Mouse (Mus musculus) Patski (cell line): ENCODE results near the gene Gm49416. TPM values are rescaled to one million over a fixed set of nuclear protein-coding genes. Genes with fewer than 3 reads are reported as not detected.

Experiments used
- ATAC-seq: fragments of 100-300 bp; one replicate; pipeline ENCODE4 v1.8.0; 2021
- CTCF ChIA-PET: fragments of 350-600 bp; sonication (Branson Sonifier 250); formaldehyde crosslinking; loops from one replicate; lab custom pipeline; 2022; ENCODE audit warnings: inconsistent platforms; lab: Charles Lee
- POLR2A ChIA-PET: fragments of 350-600 bp; sonication (Branson Sonifier 250); formaldehyde crosslinking; loops from one replicate; lab custom pipeline; 2022; ENCODE audit warnings: antibody characterized with exemption, inconsistent platforms; lab: Charles Lee
- DNase-seq: peaks from one replicate; pipeline ENCODE4 v3.0.0-alpha.2; 2011; ENCODE audit warnings: low read depth, low spot score
- H3K27me3 ChIP-seq: fragments of 371-371 bp; one replicate; pipeline ENCODE4 v1.5.1; 2021
- CTCF ChIP-seq: fragments of 100-300 bp; IDR thresholded peaks from one replicate; pipeline ENCODE4 v1.5.1; 2021
- in situ Hi-C: fragments of 300-500 bp; cut with MboI; formaldehyde crosslinking; loops from 3 replicates; pipeline ENCODE4 v1.11.1; 2018; ENCODE audit warnings: low pct_unique_long_range_greater_than_20kb, mixed read lengths
- polyA plus RNA-seq: library from polyadenylated mRNA; unstranded; gene quantifications from one replicate; pipeline ENCODE4 v1.2.3, GENCODE M21; 2021

Gm49416 gene
- polyA plus RNA-seq, 1 experiment from 2014 or later, result 5.9 TPM

- ATAC-seq (no peak), DNase-seq (no peak)
- in situ Hi-C loops, result no loop called here
- POLR2A ChIA-PET, result interaction anchor here (0.6 kb wide), 1 partner anchor 51 kb away, joined by 4 read pairs; no protein-coding TSS in a partner anchor
- TF ChIP-seq CTCF, result no peak
- CTCF ChIA-PET, result interaction anchor here (0.9 to 1.6 kb wide), 2 partner anchors 33 to 50 kb away, joined by 3 read pairs; no protein-coding TSS in a partner anchor
- no peaks in the 10 kb centered on the region for H3K27me3 ChIP-seq
These were observed 56.0 kb downstream of the Gm49416 start for GRCm38 (mm10) chr19:8944750-8945149.

Other genes with a start within 250 kb of the Gm49416 start
- 0.01 TPM for gene Chrm1, start 225.1 kb upstream of the Gm49416 start, polyA plus RNA-seq
- gene Slc3a2, start 165.6 kb upstream of the Gm49416 start, polyA plus RNA-seq, result 807 TPM
- gene Wdr74, start 153.1 kb upstream of the Gm49416 start, polyA plus RNA-seq, result 64.7 TPM
- 0.86 TPM for gene 1700092M07Rik, start 148.2 kb upstream of the Gm49416 start, polyA plus RNA-seq
- 116 TPM for gene Stx5a, start 147.5 kb upstream of the Gm49416 start, polyA plus RNA-seq
- 164 TPM for gene Nxf1, start 131.9 kb upstream of the Gm49416 start, polyA plus RNA-seq
- 74.3 TPM for gene Tmem223, start 117.9 kb upstream of the Gm49416 start, polyA plus RNA-seq
- gene Tmem179b, start 114.5 kb upstream of the Gm49416 start, polyA plus RNA-seq, result 58.9 TPM
- 25.8 TPM for gene Taf6l, start 102.5 kb upstream of the Gm49416 start, polyA plus RNA-seq
- 148 TPM for gene Polr2g, start 90.3 kb upstream of the Gm49416 start, polyA plus RNA-seq
- 5.0 TPM for gene Zbtb3, start 86.4 kb upstream of the Gm49416 start, polyA plus RNA-seq
- gene Ttc9c, start 69.6 kb upstream of the Gm49416 start, polyA plus RNA-seq, result 51.4 TPM
- 136 TPM for gene Hnrnpul2, start 68.9 kb upstream of the Gm49416 start, polyA plus RNA-seq
- gene AC129217.1, start 59.2 kb upstream of the Gm49416 start, polyA plus RNA-seq, result 3.3 TPM
- gene Bscl2, start 51.5 kb upstream of the Gm49416 start, polyA plus RNA-seq, result 4.1 TPM
- gene Gng3, start 49.7 kb upstream of the Gm49416 start, polyA plus RNA-seq, result 0.50 TPM
- 0.10 TPM for gene Lrrn4cl, start 38.2 kb upstream of the Gm49416 start, polyA plus RNA-seq
- gene Ubxn1, start 17.4 kb upstream of the Gm49416 start, polyA plus RNA-seq, result 270 TPM
- gene Uqcc3, start 8.0 kb upstream of the Gm49416 start, polyA plus RNA-seq, result 50.7 TPM
- gene Lbhd1, start 5.2 kb upstream of the Gm49416 start, polyA plus RNA-seq, result 15.4 TPM
- not detected for gene Gm49403, start 5.0 kb upstream of the Gm49416 start, polyA plus RNA-seq
- 69.6 TPM for gene 1810009A15Rik, start 73 bp upstream of the Gm49416 start, polyA plus RNA-seq
- gene Ints5, start 4.1 kb downstream of the Gm49416 start, polyA plus RNA-seq, result 31.2 TPM
- 308 TPM for gene Ganab, start 9.1 kb downstream of the Gm49416 start, polyA plus RNA-seq
- gene B3gat3, start 31.4 kb downstream of the Gm49416 start, polyA plus RNA-seq, result 53.3 TPM
- 9.1 TPM for gene Rom1, start 40.4 kb downstream of the Gm49416 start, polyA plus RNA-seq
- 56.5 TPM for gene Eml3, start 40.6 kb downstream of the Gm49416 start, polyA plus RNA-seq
- 141 TPM for gene Mta2, start 52.9 kb downstream of the Gm49416 start, polyA plus RNA-seq
- gene Tut1, start 64.9 kb downstream of the Gm49416 start, polyA plus RNA-seq, result 24.6 TPM
- 419 TPM for gene Eef1g, start 78.1 kb downstream of the Gm49416 start, polyA plus RNA-seq
- gene Ahnak, start 100.4 kb downstream of the Gm49416 start, polyA plus RNA-seq, result 57.7 TPM
- gene Scgb1a1, start 199.0 kb downstream of the Gm49416 start, polyA plus RNA-seq, result not detected
- 9.5 TPM for gene Asrgl1, start 246.7 kb downstream of the Gm49416 start, polyA plus RNA-seq